Mouse (Mus musculus) embryonic facial prominence, embryonic 10.5 days (tissue): Measurements from ENCODE around the gene Gm27235. TPM values are rescaled to one million over a fixed set of nuclear protein-coding genes. Genes with fewer than 3 reads are reported as not detected.
"Not testable (repeated sequence)": the region's sequence is repeated elsewhere in the genome, so short reads cannot be mapped to it uniquely, and the experiment has no call there.

Experiments
- DNase-seq: peaks from one replicate; pipeline ENCODE4 v3.0.0-alpha.2; 2017; ENCODE audit warnings: low spot score
- H3K27ac ChIP-seq: fragments of 300-500 bp; sonication (generic); replicated peaks from 2 replicates; pipeline ENCODE4 v1.5.1; 2016; ENCODE audit warnings: mild to moderate bottlenecking
- H3K27me3 ChIP-seq: fragments of 300-500 bp; sonication (generic); replicated peaks from 2 replicates; pipeline ENCODE4 v1.6.1; 2016; ENCODE audit warnings: low read depth, mild to moderate bottlenecking; ENCODE audit not compliant: poor library complexity, severe bottlenecking
- H3K36me3 ChIP-seq: fragments of 300-500 bp; sonication (generic); replicated peaks from 2 replicates; pipeline ENCODE4 v1.6.1; 2016; ENCODE audit warnings: mild to moderate bottlenecking, moderate library complexity
- H3K4me1 ChIP-seq: fragments of 300-500 bp; sonication (generic); 2 replicates; pipeline ENCODE4 v1.6.1; 2016
- H3K4me3 ChIP-seq: fragments of 300-500 bp; sonication (generic); 2 replicates; pipeline ENCODE4 v1.5.1; 2016; ENCODE audit warnings: mild to moderate bottlenecking, moderate library complexity
- H3K9me3 ChIP-seq: fragments of 300-500 bp; sonication (generic); 2 replicates; pipeline ENCODE4 v1.6.1; 2016; ENCODE audit warnings: mild to moderate bottlenecking
- WGBS: fragments of 180-500 bp; shearing (Covaris S2); methylation state at CpG from one replicate; pipeline ENCODE4 v1.1.7; 2016; 5-methylcytosine and 5-hydroxymethylcytosine counted together
- polyA plus RNA-seq: library from polyadenylated mRNA; unstranded; fragments of >200 nt; fragmentation: Nextera tagmentation; extraction: Ambion mirVana; gene quantifications from 2 replicates; pipeline ENCODE4 v1.2.1, GENCODE M21; 2016

The Gm27235 gene
- not detected in 2 replicates for polyA plus RNA-seq

GRCm38 (mm10) chr9:35790001-35790400 lies at the start of gene Gm27235, which contains the start of gene D730048I06Rik:
Gene Gm27235, minus strand, starts transcription at chr9:35790101.
Gene D730048I06Rik, minus strand, starts transcription at chr9:35790112.
- no peaks in the 10 kb centered on the region for H3K27me3 ChIP-seq
- no peaks in the 10 kb centered on the region for H3K36me3 ChIP-seq
- WGBS, result 89% methylated on average over 3 of the region's 3 CpGs
- H3K4me1 ChIP-seq, result no peaks in the 10 kb centered on the region
- H3K4me3 ChIP-seq, result no peak within 1 kb of the TSS
- no peak within 1 kb of the TSS for H3K27ac ChIP-seq
- H3K9me3 ChIP-seq, result peaks cover 43% of the 10 kb centered on the region
- no peak for DNase-seq

GRCm38 (mm10) chr9:35817881-35818280 lies 28.0 kb upstream of the Gm27235 start:
- not testable (repeated sequence) for H3K36me3 ChIP-seq, DNase-seq, H3K27me3 ChIP-seq, H3K4me3 ChIP-seq, H3K27ac ChIP-seq, H3K4me1 ChIP-seq
- WGBS, result 96% methylated on average over 15 of the region's 15 CpGs
- H3K9me3 ChIP-seq, result peaks cover 26% of the 10 kb centered on the region

GRCm38 (mm10) chr9:35798146-35798545 lies 8.2 kb upstream of the Gm27235 start:
- Histone ChIP-seq H3K4me3 (no peak overlapping the region), H3K27ac (no peak overlapping the region), H3K4me1 (no peaks in the 10 kb centered on the region), H3K9me3 (peaks cover 49% of the 10 kb centered on the region; the same call in 1 of the 2 replicates), H3K36me3 (no peaks in the 10 kb centered on the region), H3K27me3 (no peaks in the 10 kb centered on the region)
- no peak for DNase-seq

- Histone ChIP-seq H3K4me3 (no peak within 1 kb of the TSS), H3K27ac (no peak within 1 kb of the TSS), H3K27me3 (no peaks in the 10 kb centered on the region), H3K4me1 (no peaks in the 10 kb centered on the region), H3K9me3 (peaks cover 28% of the 10 kb centered on the region; the same call in 1 of the 2 replicates), H3K36me3 (no peaks in the 10 kb centered on the region)
- no peak for DNase-seq
- WGBS, result 70% methylated on average over 3 of the region's 3 CpGs
These were observed 11.9 kb downstream of the Gm27235 start, which contains the start of gene Gm17727 for GRCm38 (mm10) chr9:35778009-35778408. Gene Gm17727, minus strand, starts transcription at chr9:35778109.

GRCm38 (mm10) chr9:35756843-35757242 lies 33.1 kb downstream of the Gm27235 start:
- H3K4me1 ChIP-seq, result no peaks in the 10 kb centered on the region
- no peak for DNase-seq
- H3K27ac ChIP-seq, result no peak overlapping the region
- no peaks in the 10 kb centered on the region for H3K27me3 ChIP-seq
- H3K9me3 ChIP-seq, result peaks cover 4% of the 10 kb centered on the region; the same call in 1 of the 2 replicates
- H3K36me3 ChIP-seq, result no peaks in the 10 kb centered on the region
- no peak overlapping the region for H3K4me3 ChIP-seq

GRCm38 (mm10) chr9:35740749-35741148 lies 49.2 kb downstream of the Gm27235 start, which contains the start of gene Gm17677:
Gene Gm17677, plus strand, starts transcription at chr9:35741049.
- H3K9me3 ChIP-seq, result peaks cover 25% of the 10 kb centered on the region
- DNase-seq, result no peak
- H3K4me3 ChIP-seq, result no peak within 1 kb of the TSS
- no peak within 1 kb of the TSS for H3K27ac ChIP-seq
- H3K4me1 ChIP-seq, result no peaks in the 10 kb centered on the region
- no peaks in the 10 kb centered on the region for H3K27me3 ChIP-seq
- no peaks in the 10 kb centered on the region for H3K36me3 ChIP-seq

Other genes with a start within 250 kb of the Gm27235 start
- gene Ddx25, start 231.6 kb downstream of the Gm27235 start, polyA plus RNA-seq, result 6.0 and 6.1 TPM in 2 replicates
- gene Pus3, start 231.5 kb downstream of the Gm27235 start, polyA plus RNA-seq, result 18.3 and 21.3 TPM in 2 replicates
- 1.5 and 1.6 TPM in 2 replicates for gene Pate2, start 219.8 kb downstream of the Gm27235 start, polyA plus RNA-seq
- 24.9 and 26.5 TPM in 2 replicates for gene Hyls1, start 219.7 kb downstream of the Gm27235 start, polyA plus RNA-seq
- gene Pate4, start 178.2 kb downstream of the Gm27235 start, polyA plus RNA-seq, result not detected in 2 replicates
- gene Pate3, start 141.9 kb downstream of the Gm27235 start, polyA plus RNA-seq, result not detected in 2 replicates
- gene Pate1, start 102.7 kb downstream of the Gm27235 start, polyA plus RNA-seq, result 0.16 TPM in 1 of 2 replicates, not detected in the other
- not detected in 2 replicates for gene Gm17677, start 49.1 kb downstream of the Gm27235 start, polyA plus RNA-seq
- not detected in 2 replicates for gene Gm17727, start 12.0 kb downstream of the Gm27235 start, polyA plus RNA-seq
- gene D730048I06Rik, start within 50 bp of the Gm27235 start, polyA plus RNA-seq, result not detected in 2 replicates
- gene 9230110F15Rik, start 54.0 kb upstream of the Gm27235 start, polyA plus RNA-seq, result not detected in 2 replicates
- not detected in 2 replicates for gene 9230113P08Rik, start 118.3 kb upstream of the Gm27235 start, polyA plus RNA-seq